Mouse (Mus musculus): ENCODE results near the gene Aqp9. TPM values are rescaled to one million over a fixed set of nuclear protein-coding genes. Genes with fewer than 3 reads are reported as not detected.

Gene Aqp9
- total RNA-seq (2014; fragmentation: Nextera tagmentation) = 51.4 and 74.2 TPM in 2 replicates
- 62.6 and 84.9 TPM in 2 replicates for total RNA-seq (2017)

GRCm38 (mm10) chr9:71168511-71168910 lies at the start of gene Aqp9:
TSS of gene Aqp9 (minus strand) at chr9:71168682.
- no peak for ATAC-seq (replicated peaks; ENCODE audit: low FRiP score, low TSS enrichment, poor library complexity, severe bottlenecking)

GRCm38 (mm10) chr9:71217793-71218095 lies 49.3 kb upstream of the Aqp9 start:
- no peak for ATAC-seq (replicated peaks; ENCODE audit: low FRiP score, low TSS enrichment, poor library complexity, severe bottlenecking)

GRCm38 (mm10) chr9:71216996-71217792 lies 48.7 kb upstream of the Aqp9 start:
- no peak for ATAC-seq (replicated peaks; ENCODE audit: low FRiP score, low TSS enrichment, poor library complexity, severe bottlenecking)

- ATAC-seq (replicated peaks; ENCODE audit: low FRiP score, low TSS enrichment, poor library complexity, severe bottlenecking) = peak; percentile 43; the same call in 1 of the 2 replicates
Measured at GRCm38 (mm10) chr9:71216036-71216995, 47.8 kb upstream of the Aqp9 start.

GRCm38 (mm10) chr9:71215248-71216035 lies 47.0 kb upstream of the Aqp9 start, which contains the start of gene Aldh1a2:
TSS of gene Aldh1a2 (plus strand) at chr9:71215789.
- ATAC-seq (replicated peaks; ENCODE audit: low FRiP score, low TSS enrichment, poor library complexity, severe bottlenecking) = peak; percentile 63

- ATAC-seq (replicated peaks; ENCODE audit: low FRiP score, low TSS enrichment, poor library complexity, severe bottlenecking) = no peak
Measured at GRCm38 (mm10) chr9:71213636-71214035, 45.2 kb upstream of the Aqp9 start.

GRCm38 (mm10) chr9:71210870-71211269 lies 42.4 kb upstream of the Aqp9 start:
- no peak for ATAC-seq (replicated peaks; ENCODE audit: low FRiP score, low TSS enrichment, poor library complexity, severe bottlenecking)

GRCm38 (mm10) chr9:71209299-71209698 lies 40.8 kb upstream of the Aqp9 start:
- 0 out of 2 replicates have a peak, but pooled peaks have one; percentile 26 for ATAC-seq (replicated peaks; ENCODE audit: low FRiP score, low TSS enrichment, poor library complexity, severe bottlenecking)

- no peak for ATAC-seq (replicated peaks; ENCODE audit: low FRiP score, low TSS enrichment, poor library complexity, severe bottlenecking)
Measured at GRCm38 (mm10) chr9:71202265-71202664, 33.8 kb upstream of the Aqp9 start.

- ATAC-seq (replicated peaks; ENCODE audit: low FRiP score, low TSS enrichment, poor library complexity, severe bottlenecking) = no peak
Measured at GRCm38 (mm10) chr9:71198826-71199225, 30.3 kb upstream of the Aqp9 start.

- ATAC-seq (replicated peaks; ENCODE audit: low FRiP score, low TSS enrichment, poor library complexity, severe bottlenecking) = peak; percentile 98
Measured at GRCm38 (mm10) chr9:71188647-71189415, 20.3 kb upstream of the Aqp9 start.

GRCm38 (mm10) chr9:71187396-71187795 lies 18.9 kb upstream of the Aqp9 start:
- ATAC-seq (replicated peaks; ENCODE audit: low FRiP score, low TSS enrichment, poor library complexity, severe bottlenecking) = no peak

- no peak for ATAC-seq (replicated peaks; ENCODE audit: low FRiP score, low TSS enrichment, poor library complexity, severe bottlenecking)
Measured at GRCm38 (mm10) chr9:71185823-71186222, 17.3 kb upstream of the Aqp9 start.

GRCm38 (mm10) chr9:71185285-71185684 lies 16.8 kb upstream of the Aqp9 start:
- no peak for ATAC-seq (replicated peaks; ENCODE audit: low FRiP score, low TSS enrichment, poor library complexity, severe bottlenecking)

GRCm38 (mm10) chr9:71179964-71180700 lies 11.7 kb upstream of the Aqp9 start:
- ATAC-seq (replicated peaks; ENCODE audit: low FRiP score, low TSS enrichment, poor library complexity, severe bottlenecking) = peak; percentile 39; the same call in 1 of the 2 replicates

- ATAC-seq (replicated peaks; ENCODE audit: low FRiP score, low TSS enrichment, poor library complexity, severe bottlenecking) = 0 out of 2 replicates have a peak, but pooled peaks have one; percentile 46
Measured at GRCm38 (mm10) chr9:71179276-71179896, 10.9 kb upstream of the Aqp9 start.

GRCm38 (mm10) chr9:71175686-71176085 lies 7.2 kb upstream of the Aqp9 start:
- ATAC-seq (replicated peaks; ENCODE audit: low FRiP score, low TSS enrichment, poor library complexity, severe bottlenecking) = no peak

All from megakaryocyte-erythroid progenitor cell, adult 5-6 weeks (primary cell).